Mouse (Mus musculus) right cerebral cortex, postnatal 36 days (tissue): ENCODE results near the gene Tax1bp3.

ENCODE experiments used
- DNase-seq, 2 experiments: peaks; one replicate each; pipeline ENCODE4 v3.0.0; 2022; ENCODE audit warnings: low spot score in 2 of 2, mixed read lengths in 1 of 2

The Tax1bp3 gene

GRCm38 (mm10) chr11:73175612-73176011 lies 1.3 kb upstream of the Tax1bp3 start:
- DNase-seq: no peak

DNA sequence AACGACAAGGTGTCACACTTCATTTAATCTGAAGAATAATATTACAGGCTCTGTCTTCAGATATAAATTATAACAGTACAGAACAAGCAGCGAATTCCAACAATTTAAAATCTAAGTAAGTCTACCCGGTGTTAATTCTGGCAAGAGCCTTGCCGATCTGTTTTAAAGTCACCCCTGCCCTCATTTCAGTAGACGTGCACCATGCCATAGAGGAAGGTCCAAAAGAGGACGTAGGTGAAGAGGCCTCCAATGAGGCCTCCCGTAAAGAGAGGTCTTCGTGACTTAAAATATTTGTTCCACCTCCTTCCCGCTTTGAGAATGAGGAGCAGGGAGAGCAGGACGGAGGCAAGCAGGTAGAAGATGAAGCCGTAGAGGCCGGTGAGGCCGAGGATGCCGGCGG lies 697 bp upstream of the Tax1bp3 start:
- no peak for DNase-seq

- no peak for DNase-seq
These were observed 609 bp downstream of the Tax1bp3 start for GRCm38 (mm10) chr11:73177509-73177875.

GRCm38 (mm10) chr11:73177895-73178294 lies 1.0 kb downstream of the Tax1bp3 start:
- DNase-seq: no peak

DNA sequence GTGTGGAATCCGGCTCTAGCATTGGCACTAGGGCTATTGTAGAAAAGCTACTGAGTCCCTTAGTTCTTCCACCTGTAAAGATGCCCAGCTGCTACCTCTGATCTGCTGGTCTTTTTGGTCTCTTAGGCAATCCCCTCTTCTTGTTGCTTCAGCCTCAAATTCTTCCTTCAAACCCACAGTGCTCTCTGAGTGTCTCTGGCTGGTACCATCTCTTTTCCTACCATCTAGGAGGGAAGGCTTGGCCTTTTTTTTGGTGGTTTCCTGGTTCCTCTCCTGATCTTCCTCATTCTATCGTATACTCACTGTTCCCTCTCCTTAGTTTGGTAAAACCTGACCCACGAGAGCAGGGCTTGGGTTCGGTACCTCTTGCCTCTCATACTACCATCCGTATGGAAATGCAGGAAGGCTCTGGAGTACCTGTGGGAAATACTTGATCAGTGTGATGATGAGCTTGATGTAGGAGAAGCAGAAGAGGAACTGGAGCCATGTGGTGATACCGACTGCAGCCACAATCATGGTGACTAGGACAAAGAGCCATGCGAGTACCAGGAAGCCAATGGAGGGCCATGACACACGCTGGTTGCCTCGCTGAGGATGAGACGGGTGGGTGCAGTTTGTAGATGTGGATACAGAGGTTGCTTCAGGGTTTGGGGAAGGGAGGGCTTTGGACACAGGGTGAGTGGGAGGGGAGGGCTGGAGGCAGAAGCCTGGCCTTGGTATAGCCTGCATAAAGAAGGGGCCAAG lies 9.2 kb downstream of the Tax1bp3 start:
- no peak for DNase-seq

DNA sequence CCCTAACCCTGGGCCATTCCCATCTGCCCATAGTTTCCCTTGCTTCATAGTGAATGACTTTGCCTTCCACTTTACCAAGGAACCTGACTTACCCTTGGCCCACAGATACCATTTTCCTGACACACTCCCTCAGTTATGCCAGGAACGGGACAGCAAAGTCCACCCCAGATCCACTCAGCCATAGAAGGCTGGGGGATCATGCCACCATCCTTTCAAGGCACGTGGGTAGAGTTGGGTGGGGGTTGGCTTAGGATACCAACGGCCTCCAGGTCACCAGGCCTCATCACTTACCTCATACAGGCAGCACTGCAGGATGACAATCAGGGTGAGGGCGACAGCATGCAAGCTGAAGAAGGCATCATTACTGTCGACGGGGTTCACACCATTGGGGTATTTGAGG lies 10.3 kb downstream of the Tax1bp3 start:
- no peak for DNase-seq

GRCm38 (mm10) chr11:73193047-73193446 lies 16.2 kb downstream of the Tax1bp3 start:
- DNase-seq: no peak

GRCm38 (mm10) chr11:73194444-73194843 lies 17.6 kb downstream of the Tax1bp3 start:
- DNase-seq: no peak

DNA sequence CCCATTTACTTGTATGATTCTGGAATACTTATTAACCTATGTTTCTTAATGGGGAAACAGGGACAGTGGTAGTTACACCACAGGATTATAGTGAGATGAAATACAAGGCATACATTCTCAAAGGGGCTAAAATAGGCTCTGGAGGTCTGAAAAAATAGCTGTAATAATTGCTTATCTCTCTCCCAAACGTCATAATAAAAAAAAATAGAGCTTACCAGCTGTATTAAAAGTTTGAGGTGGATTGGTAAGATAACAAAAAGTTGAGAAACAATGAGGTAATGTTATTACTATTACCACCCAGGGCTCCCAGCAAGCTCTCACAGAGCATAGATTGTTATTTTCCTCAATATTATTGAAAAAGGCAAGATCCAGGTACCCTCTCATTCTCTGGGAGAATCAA lies 21.3 kb downstream of the Tax1bp3 start:
- DNase-seq: no peak

- DNase-seq: peak; percentile 83 to 88
These were observed 21.8 kb downstream of the Tax1bp3 start, which contains the start of gene Ctns for GRCm38 (mm10) chr11:73198603-73199229. TSS of gene Ctns (minus strand) at chr11:73199042.

- DNase-seq: peak; percentile 95 to 96
These were observed 22.4 kb downstream of the Tax1bp3 start, which contains the start of gene Shpk for GRCm38 (mm10) chr11:73199230-73199712. TSS of gene Shpk (plus strand) at chr11:73199460.

GRCm38 (mm10) chr11:73199879-73200278 lies 23.0 kb downstream of the Tax1bp3 start:
- DNase-seq: no peak

- no peak for DNase-seq
These were observed 24.1 kb downstream of the Tax1bp3 start for GRCm38 (mm10) chr11:73201021-73201420.

GRCm38 (mm10) chr11:73201597-73201996 lies 24.7 kb downstream of the Tax1bp3 start:
- DNase-seq: no peak

DNA sequence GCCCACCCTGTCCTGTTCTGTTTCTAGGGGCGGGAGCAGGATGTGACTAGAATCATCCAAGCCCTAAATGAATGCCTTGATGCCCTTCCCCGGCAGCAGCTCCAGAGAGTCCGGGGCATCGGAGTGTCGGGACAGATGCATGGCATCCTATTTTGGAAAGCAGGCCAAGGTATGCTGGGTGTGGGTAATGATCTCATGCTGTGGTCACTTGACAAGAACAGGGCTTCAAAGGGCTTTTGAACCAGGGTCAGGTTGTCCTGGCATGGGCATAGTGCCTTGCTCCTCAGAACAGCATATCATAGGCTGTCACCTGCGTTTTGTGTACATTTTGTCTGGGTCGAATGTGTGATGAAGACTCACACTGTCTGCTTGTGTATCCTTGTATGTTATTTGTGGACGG lies 27.0 kb downstream of the Tax1bp3 start:
- DNase-seq: no peak

- DNase-seq: no peak
These were observed 28.3 kb downstream of the Tax1bp3 start for GRCm38 (mm10) chr11:73205194-73205593.

DNA sequence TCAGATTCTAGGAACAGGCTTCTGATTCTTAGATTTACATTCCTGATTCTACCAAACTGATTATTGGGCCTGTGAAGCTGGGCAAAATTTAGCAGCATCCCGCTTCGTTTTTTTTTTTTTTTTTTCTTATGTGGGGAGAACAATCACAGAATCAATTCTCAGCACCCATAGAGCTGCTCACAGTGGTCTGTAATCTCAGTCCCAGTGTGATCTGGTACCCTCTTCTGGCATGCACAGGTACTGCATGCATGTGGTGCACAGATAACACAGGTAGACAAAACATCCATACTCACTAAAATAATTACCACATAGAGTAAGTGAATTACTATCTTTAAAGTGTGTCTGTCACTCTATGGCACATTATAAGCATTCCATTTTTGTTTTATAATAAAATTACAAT lies 30.7 kb downstream of the Tax1bp3 start:
- no peak for DNase-seq

DNA sequence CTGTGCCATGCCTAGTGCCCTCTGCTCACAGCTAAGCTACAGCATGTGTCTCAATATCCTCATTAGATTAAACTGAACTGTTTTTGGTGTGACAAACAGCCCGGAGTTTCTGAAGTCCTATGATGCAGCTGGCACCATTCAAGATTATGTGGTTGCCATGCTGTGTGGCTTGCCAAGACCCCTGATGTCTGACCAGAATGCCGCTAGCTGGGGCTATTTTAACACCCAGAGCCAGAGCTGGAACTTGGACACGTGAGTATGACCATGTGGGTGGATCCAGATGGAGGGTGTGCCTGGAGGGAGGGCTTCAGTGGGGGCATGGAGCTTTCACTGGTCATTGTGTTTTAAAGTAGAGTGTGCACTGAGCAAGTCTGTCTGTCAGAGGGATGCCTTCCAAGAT lies 37.1 kb downstream of the Tax1bp3 start:
- no peak for DNase-seq

DNA sequence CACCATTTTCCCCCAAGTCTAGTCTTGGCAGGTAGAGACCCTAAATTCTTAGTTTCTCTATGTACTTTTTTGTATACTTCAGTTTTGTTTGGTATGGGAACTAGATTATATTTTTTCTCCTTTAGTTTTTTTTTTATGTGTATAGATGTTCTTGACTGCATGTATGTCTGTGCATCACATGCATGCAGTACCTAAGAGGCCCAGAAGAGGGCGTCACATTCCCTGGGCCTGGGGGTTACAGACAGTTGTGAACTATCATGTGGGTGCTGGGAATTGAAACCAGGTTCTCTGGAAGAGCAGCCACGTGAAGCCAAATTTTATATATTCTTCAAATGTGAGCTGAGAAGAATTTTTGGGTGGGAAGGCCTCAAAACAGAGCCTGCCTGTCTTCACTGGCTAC lies 42.8 kb downstream of the Tax1bp3 start:
- no peak for DNase-seq

DNA sequence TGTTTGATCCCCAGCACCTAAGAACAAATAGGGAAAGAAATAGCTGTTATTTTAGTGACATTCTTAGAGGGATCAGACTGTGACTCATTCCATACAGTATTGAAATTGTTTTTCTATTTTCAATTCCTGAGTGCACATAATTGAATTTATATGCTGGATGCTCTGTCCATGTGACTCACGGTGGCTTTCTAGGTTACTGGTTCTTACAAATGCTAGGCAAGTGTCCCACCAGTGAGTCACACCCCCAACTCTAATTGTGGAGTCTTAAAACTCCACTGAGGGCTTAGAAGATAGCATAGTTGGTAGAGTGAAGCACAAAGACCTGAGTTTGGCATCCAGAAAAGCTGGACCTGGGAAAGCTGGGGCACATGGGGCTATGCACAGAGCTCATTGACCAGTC lies 43.8 kb downstream of the Tax1bp3 start:
- no peak for DNase-seq

GRCm38 (mm10) chr11:73222846-73223245 lies 46.0 kb downstream of the Tax1bp3 start:
- DNase-seq: no peak

GRCm38 (mm10) chr11:73223966-73224365 lies 47.1 kb downstream of the Tax1bp3 start:
- DNase-seq: no peak

DNA sequence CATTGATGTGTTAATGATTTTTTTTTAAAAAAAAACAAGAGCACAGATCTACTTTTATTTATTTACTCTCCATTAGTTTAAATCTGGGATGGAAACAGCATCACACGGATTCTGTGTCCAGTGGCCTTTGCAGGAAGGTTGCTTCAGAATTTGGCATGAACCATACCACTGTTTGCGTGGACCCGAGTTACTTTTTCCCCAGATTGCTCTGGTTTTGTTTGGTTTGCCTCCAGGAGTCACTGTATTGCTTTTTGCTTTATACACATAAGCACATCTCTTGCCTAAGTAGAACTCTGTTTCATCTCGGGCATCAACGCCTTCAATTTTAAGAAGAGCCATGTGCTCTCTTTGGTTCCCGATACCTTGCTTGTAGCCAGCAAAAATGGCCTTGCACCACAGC lies 49.0 kb downstream of the Tax1bp3 start:
- DNase-seq: no peak
